Mouse (Mus musculus) midbrain, embryonic 14.5 days (tissue): ENCODE results near the gene Vgll2. TPM values are rescaled to one million over a fixed set of nuclear protein-coding genes. Genes with fewer than 3 reads are reported as not detected.
A peak's percentile ranks its signal among the peaks of the same experiment; 100 is the strongest.

Experiments used
- ATAC-seq: fragments of 200-750 bp; cut with Nextera tagmentation; 2 replicates; pipeline ENCODE4 v1.8.0; 2017; ENCODE audit warnings: moderate number of reproducible peaks, moderate library complexity; ENCODE audit not compliant: low FRiP score, low TSS enrichment
- DNase-seq: peaks from one replicate; pipeline ENCODE4 v3.0.0-alpha.2; 2015
- H3K27ac ChIP-seq: fragments of 300-500 bp; sonication (generic); replicated peaks from 2 replicates; pipeline ENCODE4 v1.5.1; 2014; ENCODE audit warnings: mild to moderate bottlenecking, low read depth, low read length, moderate library complexity
- H3K27me3 ChIP-seq: fragments of 300-500 bp; sonication (generic); 2 replicates; pipeline ENCODE4 v1.6.1; 2014; ENCODE audit warnings: low read length, control low read depth, mixed read lengths; ENCODE audit not compliant: control insufficient read depth, insufficient read depth
- H3K36me3 ChIP-seq: fragments of 300-500 bp; sonication (generic); 2 replicates; pipeline ENCODE4 v1.6.1; 2014; ENCODE audit warnings: low read length, control low read depth; ENCODE audit not compliant: control insufficient read depth, insufficient read depth
- H3K4me1 ChIP-seq: fragments of 300-500 bp; sonication (generic); 2 replicates; pipeline ENCODE4 v1.6.1; 2014; ENCODE audit warnings: mild to moderate bottlenecking, antibody characterized with exemption, low read length, control low read depth; ENCODE audit not compliant: control insufficient read depth, insufficient read depth
- H3K4me2 ChIP-seq: fragments of 300-500 bp; sonication (generic); 2 replicates; pipeline ENCODE4 v1.6.1; 2014; ENCODE audit warnings: mild to moderate bottlenecking, low read length, moderate library complexity
- H3K4me3 ChIP-seq: fragments of 300-500 bp; sonication (generic); replicated peaks from 2 replicates; pipeline ENCODE4 v1.5.1; 2014; ENCODE audit warnings: low read depth, low read length
- H3K9ac ChIP-seq: fragments of 300-500 bp; sonication (generic); replicated peaks from 2 replicates; pipeline ENCODE4 v1.6.1; 2014; ENCODE audit warnings: mild to moderate bottlenecking, low read length, moderate library complexity
- H3K9me3 ChIP-seq: fragments of 300-500 bp; sonication (generic); 2 replicates; pipeline ENCODE4 v1.6.1; 2016; ENCODE audit warnings: low read length, control low read depth, mixed read lengths; ENCODE audit not compliant: control insufficient read depth
- WGBS: fragments of 180-500 bp; shearing (Covaris S2); extraction: QIAGEN DNeasy Blood & Tissue Kit; methylation state at CpG from one replicate; pipeline ENCODE4 v1.1.7; 2014; 5-methylcytosine and 5-hydroxymethylcytosine counted together
- microRNA-seq: library from miRNA; unstranded; fragments of <30 nt; microRNA quantifications from one replicate; pipeline ENCODE4, GENCODE M21; 2016
- polyA plus RNA-seq: library from polyadenylated mRNA; unstranded; fragments of >200 nt; fragmentation: Nextera tagmentation; extraction: Ambion mirVana; gene quantifications from 2 replicates; pipeline ENCODE4 v1.2.1, GENCODE M21; 2014

The Vgll2 gene
- polyA plus RNA-seq, 1 experiment from 2014 or later, result not detected

DNA sequence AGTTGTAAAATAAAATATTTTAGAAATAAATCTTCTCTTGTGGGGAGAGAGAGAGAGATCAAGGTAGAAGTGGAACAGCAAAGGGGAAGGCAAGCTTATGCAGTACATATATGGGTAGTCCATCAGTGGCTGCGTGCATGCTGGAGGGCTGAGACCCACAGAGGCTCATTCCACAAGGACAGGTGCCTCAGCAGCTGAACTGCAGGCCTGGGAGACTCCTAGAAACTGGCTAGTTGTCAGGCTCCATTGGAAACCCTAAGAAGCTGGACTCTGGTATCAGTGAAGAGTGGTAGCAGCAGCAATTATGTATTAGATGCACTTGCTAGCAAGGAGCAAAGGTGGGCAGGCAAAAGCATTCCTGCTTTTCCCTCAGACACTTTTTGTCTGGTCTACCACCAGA, 17.1 kb downstream of the Vgll2 start:
- no peak overlapping the region for H3K27ac ChIP-seq
- H3K4me3 ChIP-seq, result no peak overlapping the region
- 76% methylated on average over 1 of the region's 1 CpGs for WGBS
- H3K9ac ChIP-seq, result no peak overlapping the region
- no peaks in the 10 kb centered on the region for H3K27me3 ChIP-seq
- H3K4me1 ChIP-seq, result no peaks in the 10 kb centered on the region
- DNase-seq (no peak), ATAC-seq (no peak)
- no peaks in the 10 kb centered on the region for H3K9me3 ChIP-seq
- no peak overlapping the region for H3K4me2 ChIP-seq
- no peaks in the 10 kb centered on the region for H3K36me3 ChIP-seq

DNA sequence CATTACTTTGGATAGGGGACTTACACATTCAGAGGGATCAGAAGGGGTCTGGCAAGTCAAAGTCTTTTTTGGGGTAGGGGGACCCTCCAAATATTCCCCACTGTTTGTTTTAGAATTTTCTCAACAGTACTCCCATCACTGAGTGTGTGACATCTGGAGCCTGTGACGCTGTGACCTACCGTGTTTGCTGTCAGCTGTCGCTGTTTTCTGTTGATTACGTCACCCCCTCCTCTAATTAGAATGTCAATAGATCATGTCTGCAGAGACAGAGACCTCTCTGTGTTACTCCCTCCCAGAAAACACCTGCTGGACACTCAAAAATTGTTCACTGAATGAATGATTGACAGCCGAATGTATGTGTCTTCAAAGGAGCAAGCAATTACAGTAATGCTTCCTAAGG, 20.8 kb downstream of the Vgll2 start:
- H3K4me3 ChIP-seq, result no peak overlapping the region
- H3K27me3 ChIP-seq, result no peaks in the 10 kb centered on the region
- ATAC-seq, result no peak
- no peaks in the 10 kb centered on the region for H3K4me1 ChIP-seq
- H3K27ac ChIP-seq, result no peak overlapping the region
- H3K4me2 ChIP-seq, result no peak overlapping the region
- no peaks in the 10 kb centered on the region for H3K9me3 ChIP-seq
- 70% methylated on average over 5 of the region's 5 CpGs for WGBS
- DNase-seq, result no peak
- no peak overlapping the region for H3K9ac ChIP-seq
- H3K36me3 ChIP-seq, result no peaks in the 10 kb centered on the region

DNA sequence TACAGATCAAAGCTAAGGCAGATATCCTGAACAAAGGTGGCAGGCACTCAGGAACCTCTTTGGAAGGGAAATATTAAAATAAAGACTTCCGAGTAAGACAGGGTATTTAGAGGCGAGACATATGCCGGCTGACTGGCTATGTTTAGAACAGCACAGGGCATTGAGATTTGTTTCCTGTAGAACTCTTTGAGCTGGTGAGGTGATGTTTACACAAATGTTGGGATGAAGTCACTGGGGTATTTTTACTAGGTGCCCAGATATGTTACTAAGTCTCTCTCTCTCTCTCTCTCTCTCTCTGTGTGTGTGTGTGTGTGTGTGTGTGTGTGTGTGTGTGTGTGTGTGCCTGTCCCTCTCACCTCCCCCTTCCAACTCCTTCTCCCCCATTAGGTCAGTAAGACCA, 26.0 kb downstream of the Vgll2 start:
- Histone ChIP-seq H3K9ac (no peak overlapping the region), H3K4me1 (no peaks in the 10 kb centered on the region), H3K9me3 (no peaks in the 10 kb centered on the region), H3K4me3 (no peak overlapping the region), H3K36me3 (no peaks in the 10 kb centered on the region), H3K4me2 (no peak overlapping the region), H3K27me3 (no peaks in the 10 kb centered on the region), H3K27ac (no peak overlapping the region)
- ATAC-seq, result no peak
- 81% methylated on average over 3 of the region's 3 CpGs for WGBS
- DNase-seq, result no peak

- Histone ChIP-seq H3K9me3 (no peaks in the 10 kb centered on the region), H3K4me1 (no peaks in the 10 kb centered on the region), H3K27ac (no peak overlapping the region), H3K27me3 (no peaks in the 10 kb centered on the region), H3K36me3 (no peaks in the 10 kb centered on the region), H3K4me3 (no peak overlapping the region), H3K9ac (no peak overlapping the region), H3K4me2 (no peak overlapping the region)
- DNase-seq (peak; percentile 77), ATAC-seq (no peak)
Measured at GRCm38 (mm10) chr10:52072482-52072881, 50.2 kb downstream of the Vgll2 start.

Small RNAs within 50 kb of the gene (microRNA-seq; reads per million reads assigned to microRNA genes)
- not detected for gene Gm24084

Other genes with a start within 250 kb of the Vgll2 start
- not detected in 2 replicates for gene Ros1, start 172.7 kb downstream of the Vgll2 start, polyA plus RNA-seq
- 13.2 and 15.8 TPM in 2 replicates for gene Dcbld1, start 211.1 kb downstream of the Vgll2 start, polyA plus RNA-seq